Mouse (Mus musculus): ENCODE data around the gene A930033H14Rik. TPM values are rescaled to one million over a fixed set of nuclear protein-coding genes. Genes with fewer than 3 reads are reported as not detected.

A930033H14Rik gene
- total RNA-seq, 2 experiments from 2014 or later = 0.92 to 1.8 TPM

GRCm38 (mm10) chr10:69238311-69238710, 25.4 kb upstream of the A930033H14Rik start:
- intact Hi-C loops (cut with DNase I) = no loop called here

GRCm38 (mm10) chr10:69237781-69238180, 24.9 kb upstream of the A930033H14Rik start:
- DNase-seq (ENCODE audit: low spot score) = no peak
- intact Hi-C loops (cut with DNase I) = no loop called here

More at GRCm38 (mm10) chr10:69238311-69238710, 25.4 kb upstream of the A930033H14Rik start:
- no peak for DNase-seq (ENCODE audit: low spot score)

GRCm38 (mm10) chr10:69237185-69237584, 24.3 kb upstream of the A930033H14Rik start:
- intact Hi-C loops (cut with DNase I) = no loop called here
- no peak for DNase-seq (ENCODE audit: low spot score)

GRCm38 (mm10) chr10:69225951-69226350, 13.1 kb upstream of the A930033H14Rik start:
- intact Hi-C loops (cut with DNase I) = no loop called here
- no peak for DNase-seq (ENCODE audit: low spot score)

- intact Hi-C loops (cut with DNase I) = no loop called here
- no peak for DNase-seq (ENCODE audit: low spot score)
Measured at GRCm38 (mm10) chr10:69225471-69225870, 12.6 kb upstream of the A930033H14Rik start.

- no peak for DNase-seq (ENCODE audit: low spot score)
Measured at GRCm38 (mm10) chr10:69224276-69224675, 11.4 kb upstream of the A930033H14Rik start.

GRCm38 (mm10) chr10:69223232-69223631, 10.3 kb upstream of the A930033H14Rik start:
- intact Hi-C loops (cut with DNase I) = no loop called here
- DNase-seq (ENCODE audit: low spot score) = no peak

More at GRCm38 (mm10) chr10:69224276-69224675, 11.4 kb upstream of the A930033H14Rik start:
- intact Hi-C loops (cut with DNase I) = no loop called here

GRCm38 (mm10) chr10:69221955-69222354, 9.1 kb upstream of the A930033H14Rik start:
- intact Hi-C loops (cut with DNase I) = no loop called here
- no peak for DNase-seq (ENCODE audit: low spot score)

- intact Hi-C loops (cut with DNase I) = no loop called here
- DNase-seq (ENCODE audit: low spot score) = no peak
Measured at GRCm38 (mm10) chr10:69221148-69221547, 8.2 kb upstream of the A930033H14Rik start.

GRCm38 (mm10) chr10:69220296-69220695, 7.4 kb upstream of the A930033H14Rik start:
- DNase-seq (ENCODE audit: low spot score) = no peak
- intact Hi-C loops (cut with DNase I) = no loop called here

GRCm38 (mm10) chr10:69219289-69219626, 6.4 kb upstream of the A930033H14Rik start:
- intact Hi-C loops (cut with DNase I) = no loop called here
- no peak for DNase-seq (ENCODE audit: low spot score)

GRCm38 (mm10) chr10:69218458-69219288, 5.8 kb upstream of the A930033H14Rik start:
- DNase-seq (ENCODE audit: low spot score) = peak; percentile 85

GRCm38 (mm10) chr10:69217127-69217690, 4.3 kb upstream of the A930033H14Rik start:
- no peak for DNase-seq (ENCODE audit: low spot score)
- intact Hi-C loops (cut with DNase I) = no loop called here

More at GRCm38 (mm10) chr10:69218458-69219288, 5.8 kb upstream of the A930033H14Rik start:
- intact Hi-C loops (cut with DNase I) = no loop called here

- intact Hi-C loops (cut with DNase I) = loop anchor here (5.0 kb wide), 1 partner anchor 38 kb away; no protein-coding TSS in a partner anchor
- DNase-seq (ENCODE audit: low spot score) = no peak
Measured at GRCm38 (mm10) chr10:69213986-69214385, 1.1 kb upstream of the A930033H14Rik start.

GRCm38 (mm10) chr10:69213451-69213877, 566 bp upstream of the A930033H14Rik start:
- DNase-seq (ENCODE audit: low spot score) = no peak
- intact Hi-C loops (cut with DNase I) = loop anchor here (5.0 kb wide), 1 partner anchor 39 kb away; no protein-coding TSS in a partner anchor

- intact Hi-C loops (cut with DNase I) = loop anchor here (5.0 kb wide), 1 partner anchor 40 kb away; no protein-coding TSS in a partner anchor
- DNase-seq (ENCODE audit: low spot score) = no peak
Measured at GRCm38 (mm10) chr10:69211976-69212375, 922 bp downstream of the A930033H14Rik start.

GRCm38 (mm10) chr10:69211560-69211959, 1.3 kb downstream of the A930033H14Rik start:
- intact Hi-C loops (cut with DNase I) = loop anchor here (5.0 kb wide), 1 partner anchor 41 kb away; no protein-coding TSS in a partner anchor
- no peak for DNase-seq (ENCODE audit: low spot score)

GRCm38 (mm10) chr10:69210659-69211058, 2.2 kb downstream of the A930033H14Rik start:
- intact Hi-C loops (cut with DNase I) = loop anchor here (5.0 kb wide), 1 partner anchor 42 kb away; no protein-coding TSS in a partner anchor
- no peak for DNase-seq (ENCODE audit: low spot score)

- DNase-seq (ENCODE audit: low spot score) = no peak
- intact Hi-C loops (cut with DNase I) = loop anchor here (5.0 kb wide), 1 partner anchor 42 kb away; no protein-coding TSS in a partner anchor
Measured at GRCm38 (mm10) chr10:69210006-69210405, 2.9 kb downstream of the A930033H14Rik start.

GRCm38 (mm10) chr10:69208705-69209104, 4.2 kb downstream of the A930033H14Rik start:
- intact Hi-C loops (cut with DNase I) = no loop called here
- DNase-seq (ENCODE audit: low spot score) = no peak
